Mouse (Mus musculus) kidney, postnatal 25 days (tissue): ENCODE results near the gene Map3k1.
A peak's percentile ranks its signal among the peaks of the same experiment; 100 is the strongest.
"Not testable (repeated sequence)": the region's sequence is repeated elsewhere in the genome, so short reads cannot be mapped to it uniquely, and the experiment has no call there.

Experiments used
- DNase-seq, 2 experiments: peaks; one replicate each; pipeline ENCODE4 v3.0.0; 2021; ENCODE audit warnings: mixed read lengths in 2 of 2

Map3k1 gene

GRCm38 (mm10) chr13:111741204-111741990 is 67.4 kb downstream of the Map3k1 start:
- no peak for DNase-seq

- no peak for DNase-seq
Observed at GRCm38 (mm10) chr13:111726898-111727297, 81.9 kb downstream of the Map3k1 start.

- DNase-seq, result peak; percentile 98 to 99
Observed at GRCm38 (mm10) chr13:111725165-111726077, 83.4 kb downstream of the Map3k1 start.

- no peak for DNase-seq
Observed at GRCm38 (mm10) chr13:111724811-111725164, 84.0 kb downstream of the Map3k1 start.

GRCm38 (mm10) chr13:111719726-111720125 is 89.1 kb downstream of the Map3k1 start:
- no peak for DNase-seq

- DNase-seq, result no peak
Observed at GRCm38 (mm10) chr13:111710531-111710930, 98.3 kb downstream of the Map3k1 start.

GRCm38 (mm10) chr13:111703952-111704351 is 104.8 kb downstream of the Map3k1 start:
- DNase-seq, result not testable (repeated sequence)

- DNase-seq, result no peak
Observed at GRCm38 (mm10) chr13:111703396-111703795, 105.4 kb downstream of the Map3k1 start.
